Mouse (Mus musculus) liver, adult (tissue): ENCODE measurements at regions not wholly inside any gene's neighbourhood (a gene's known extent, or its start where the extent isn't known, plus 50 kb on each side); places are given as distances from the start of the nearest gene placed in this dataset.

Experiments used
- GATA4 ChIP-seq: IDR thresholded peaks from 2 replicates; pipeline ENCODE4 v1.6.1; 2014; ENCODE audit warnings: mild to moderate bottlenecking, low read length; ENCODE audit not compliant: insufficient replicate concordance

GRCm38 (mm10) chr2:178878436-178878835 lies 448.1 kb downstream of the Cdh26 start:
- no peak for TF ChIP-seq GATA4

- no peak for TF ChIP-seq GATA4
Observed at GRCm38 (mm10) chr2:178885686-178886085, 455.4 kb downstream of the Cdh26 start.

DNA sequence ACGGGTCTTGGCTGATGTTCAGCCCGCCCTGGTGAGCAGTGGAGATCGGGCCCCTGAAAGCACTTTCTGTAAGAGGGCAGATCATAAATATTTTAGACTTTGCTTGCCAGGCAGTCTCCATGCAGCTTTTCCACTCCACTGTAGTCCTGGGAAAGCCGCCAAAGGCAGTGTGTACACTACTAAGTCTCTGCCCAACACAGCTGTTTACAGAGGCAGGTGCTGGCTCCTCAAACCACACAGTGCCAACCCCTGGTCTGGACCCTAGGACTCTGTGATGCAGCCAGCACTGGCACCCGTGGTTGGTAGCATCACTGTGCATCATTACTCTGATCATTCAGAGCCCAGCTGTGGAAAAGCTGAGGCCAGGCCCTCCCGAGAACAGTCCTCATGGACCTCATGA lies 458.4 kb downstream of the Cdh26 start:
- TF ChIP-seq GATA4: no peak

DNA sequence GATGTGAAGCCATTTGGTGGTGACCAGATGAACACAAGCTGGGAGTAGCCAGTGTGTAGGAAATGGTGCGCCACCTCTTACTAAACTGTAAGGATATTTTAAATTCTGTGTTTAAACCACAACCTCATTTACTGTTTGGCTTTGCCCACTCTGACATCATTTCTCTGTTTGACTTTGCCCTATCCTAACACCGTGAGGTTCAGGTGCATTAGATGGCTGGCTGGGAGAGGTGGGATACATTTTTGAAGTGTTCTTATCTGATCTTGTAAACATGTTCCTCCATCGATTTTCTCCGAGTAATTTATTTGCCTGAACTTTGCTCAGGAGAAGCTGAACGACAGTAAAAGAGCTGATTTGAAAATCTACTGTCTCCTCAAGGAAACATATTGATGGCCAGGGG lies 472.1 kb downstream of the Cdh26 start:
- TF ChIP-seq GATA4: no peak

DNA sequence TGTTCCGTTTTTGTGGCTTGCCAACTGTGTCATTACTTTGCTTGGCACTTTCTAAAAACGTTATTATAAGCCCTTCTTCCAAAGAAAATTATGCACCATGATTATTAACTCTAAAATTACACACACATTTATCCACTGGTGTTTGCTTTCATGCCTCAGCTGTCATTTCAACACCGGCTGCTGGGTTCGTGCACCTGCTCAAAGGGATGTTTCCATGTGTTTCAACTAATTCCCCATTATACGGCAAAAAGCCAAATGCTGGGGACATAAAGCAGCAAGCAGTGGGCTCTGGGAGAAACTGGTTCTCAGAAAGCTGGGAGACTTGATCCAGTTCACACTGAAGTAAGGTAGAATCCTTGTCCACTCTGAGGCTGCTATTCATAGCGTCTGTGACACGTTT lies 479.0 kb downstream of the Cdh26 start:
- TF ChIP-seq GATA4: no peak

GRCm38 (mm10) chr2:178911646-178912045 lies 481.3 kb downstream of the Cdh26 start:
- TF ChIP-seq GATA4: no peak

GRCm38 (mm10) chr2:178916316-178917033 lies 486.1 kb downstream of the Cdh26 start:
- TF ChIP-seq GATA4: no peak

GRCm38 (mm10) chr2:178924456-178925115 lies 494.3 kb downstream of the Cdh26 start:
- TF ChIP-seq GATA4: no peak

DNA sequence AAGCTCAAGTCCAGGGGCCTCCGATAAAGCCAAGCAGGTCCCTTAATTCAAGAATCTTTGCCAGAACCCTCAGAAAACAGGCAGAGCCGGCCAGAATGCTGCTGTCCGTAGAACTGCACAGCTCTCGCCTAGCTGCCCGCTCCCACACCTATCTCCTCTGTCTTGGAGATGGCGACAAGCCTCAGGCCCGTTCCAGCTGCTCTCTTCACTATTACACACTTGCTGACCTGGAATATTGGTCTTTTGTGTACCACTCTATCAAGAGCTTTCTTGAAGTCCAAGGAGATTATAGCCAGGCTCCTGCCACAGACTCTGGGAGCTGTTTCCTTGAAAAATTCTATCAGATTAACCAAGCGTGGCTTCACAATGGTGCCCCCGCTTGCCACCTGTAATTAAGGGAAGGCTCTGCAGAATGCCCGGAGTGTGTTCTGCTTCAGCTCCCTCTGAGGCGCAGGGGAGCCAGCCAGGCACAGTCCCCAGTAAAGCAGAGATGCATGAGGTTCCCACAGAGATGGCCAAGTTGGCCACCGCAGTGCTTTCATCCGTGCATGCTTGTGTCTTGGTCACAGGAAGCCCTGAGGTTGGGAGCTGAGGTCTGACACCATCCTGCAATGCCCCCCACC lies 496.8 kb downstream of the Cdh26 start:
- TF ChIP-seq GATA4: no peak

GRCm38 (mm10) chr2:178929033-178929432 lies 498.7 kb downstream of the Cdh26 start:
- no peak for TF ChIP-seq GATA4

- TF ChIP-seq GATA4: no peak
Observed at GRCm38 (mm10) chr2:178930125-178930524, 499.8 kb downstream of the Cdh26 start.

- TF ChIP-seq GATA4: no peak
Observed at GRCm38 (mm10) chr2:178948471-178948870, 493.8 kb upstream of the Cdh4 start.

DNA sequence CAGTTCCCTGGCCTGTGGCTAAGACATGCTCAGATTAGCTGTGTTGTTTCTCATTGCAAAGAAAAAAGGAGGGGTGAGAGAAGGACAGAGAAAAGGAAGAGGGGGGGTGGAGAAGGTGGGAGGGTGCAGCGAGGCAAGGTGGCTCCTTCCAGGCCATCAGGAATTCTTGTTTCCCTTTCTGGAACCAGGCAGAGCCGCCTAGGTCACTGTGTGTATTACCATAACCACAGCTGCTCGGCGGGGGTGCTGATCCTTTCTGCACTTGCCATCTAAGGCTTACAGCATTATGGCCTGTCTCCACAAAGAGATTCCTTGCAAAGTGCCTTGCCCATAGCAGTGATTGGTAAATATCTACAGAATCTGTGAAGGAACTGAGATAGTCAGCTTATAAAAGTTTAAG lies 493.1 kb upstream of the Cdh4 start:
- TF ChIP-seq GATA4: no peak

DNA sequence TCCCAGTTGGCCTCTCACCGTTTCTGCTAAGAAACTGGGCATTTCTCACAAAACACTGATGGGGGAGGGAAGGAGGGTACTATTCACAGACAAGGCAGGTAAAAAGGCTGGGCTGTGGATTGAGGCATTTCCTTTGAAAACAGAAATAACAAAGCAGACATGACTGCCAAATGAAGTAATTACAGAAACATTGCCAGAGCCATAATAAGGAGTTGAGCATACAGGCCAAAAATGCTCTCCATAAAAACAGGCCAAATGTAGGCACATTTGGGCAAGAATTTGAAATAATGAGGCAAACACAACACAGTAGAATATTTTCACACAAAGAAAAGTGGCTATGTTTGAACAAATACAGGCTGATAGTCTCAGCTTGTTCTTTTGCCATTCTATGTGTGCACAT lies 491.9 kb upstream of the Cdh4 start:
- TF ChIP-seq GATA4: no peak

GRCm38 (mm10) chr2:178954420-178955067 lies 487.7 kb upstream of the Cdh4 start:
- TF ChIP-seq GATA4: no peak

DNA sequence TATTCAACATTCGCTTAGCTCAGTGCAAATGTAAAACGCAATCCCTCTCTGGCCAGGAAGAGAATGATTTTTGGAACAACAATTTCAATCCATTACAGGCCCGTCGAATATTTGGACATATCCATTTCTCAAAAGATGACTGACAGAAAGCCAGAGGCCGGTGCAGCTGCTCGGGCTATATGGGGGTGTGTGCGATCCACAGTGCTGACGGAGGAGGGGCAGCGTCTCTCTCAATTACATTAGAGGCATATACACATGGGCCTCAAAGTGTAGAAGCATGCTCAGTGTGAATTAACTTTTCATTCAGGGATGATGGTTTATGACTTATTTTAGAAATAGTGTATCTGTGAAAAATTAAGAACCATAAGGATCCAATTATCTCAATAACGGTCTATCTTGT lies 483.4 kb upstream of the Cdh4 start:
- TF ChIP-seq GATA4: no peak
